Mouse (Mus musculus) kidney, embryonic 15.5 days (tissue): Measurements from ENCODE around the gene Zfand3. TPM values are rescaled to one million over a fixed set of nuclear protein-coding genes. Genes with fewer than 3 reads are reported as not detected.

Experiments used
- ATAC-seq: fragments of 200-750 bp; cut with Nextera tagmentation; replicated peaks from 2 replicates; pipeline ENCODE4 v1.8.0; 2017; ENCODE audit warnings: moderate TSS enrichment; ENCODE audit not compliant: low FRiP score
- H3K27ac ChIP-seq: fragments of 300-500 bp; sonication (generic); 2 replicates; pipeline ENCODE4 v1.5.1; 2015; ENCODE audit warnings: mild to moderate bottlenecking, inconsistent platforms
- H3K27me3 ChIP-seq: fragments of 300-500 bp; sonication (generic); 2 replicates; pipeline ENCODE4 v1.6.1; 2015; ENCODE audit warnings: inconsistent platforms
- H3K36me3 ChIP-seq: fragments of 300-500 bp; sonication (generic); 2 replicates; pipeline ENCODE4 v1.6.1; 2015; ENCODE audit warnings: inconsistent platforms
- H3K4me1 ChIP-seq: fragments of 300-500 bp; sonication (generic); 2 replicates; pipeline ENCODE4 v1.6.1; 2015; ENCODE audit warnings: inconsistent platforms
- H3K4me2 ChIP-seq: fragments of 300-500 bp; sonication (generic); 2 replicates; pipeline ENCODE4 v1.6.1; 2015; ENCODE audit warnings: moderate library complexity, mild to moderate bottlenecking, inconsistent platforms
- H3K4me3 ChIP-seq: fragments of 300-500 bp; sonication (generic); replicated peaks from 2 replicates; pipeline ENCODE4 v1.5.1; 2015; ENCODE audit warnings: mild to moderate bottlenecking, inconsistent platforms
- H3K9ac ChIP-seq: fragments of 300-500 bp; sonication (generic); 2 replicates; pipeline ENCODE4 v1.6.1; 2015; ENCODE audit warnings: mild to moderate bottlenecking, inconsistent platforms
- H3K9me3 ChIP-seq: fragments of 300-500 bp; sonication (generic); replicated peaks from 2 replicates; pipeline ENCODE4 v1.6.1; 2016; ENCODE audit warnings: inconsistent platforms
- WGBS: fragments of 180-500 bp; shearing (Covaris S2); methylation state at CpG from one replicate; pipeline ENCODE4 v1.1.7; 2015; ENCODE audit warnings: mixed read lengths; 5-methylcytosine and 5-hydroxymethylcytosine counted together
- polyA plus RNA-seq: library from polyadenylated mRNA; unstranded; fragments of >200 nt; fragmentation: Nextera tagmentation; extraction: Ambion mirVana; gene quantifications from 2 replicates; pipeline ENCODE4 v1.2.1, GENCODE M21; 2015

Zfand3 gene
- polyA plus RNA-seq, 1 experiment from 2014 or later, result 53.0 TPM

DNA sequence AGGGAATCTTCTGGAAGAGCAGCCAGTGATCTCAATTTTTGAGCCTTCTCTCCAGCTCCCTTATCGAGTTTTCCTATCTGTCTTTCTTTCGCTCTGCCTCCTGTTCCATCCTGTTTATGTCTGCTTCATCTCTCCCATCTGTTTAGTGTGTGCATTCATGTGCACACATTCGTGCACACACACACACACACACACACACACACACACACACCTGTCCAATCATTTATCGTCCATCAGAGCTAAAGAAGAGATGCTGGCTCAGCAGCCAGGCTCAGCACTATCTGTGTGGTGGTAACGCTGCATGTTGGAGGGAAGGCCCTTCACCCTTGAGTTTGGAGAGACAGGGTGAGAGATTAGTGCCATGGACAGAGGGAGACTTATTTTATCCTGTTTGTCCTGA, 21.3 kb upstream of the Zfand3 start:
- H3K4me1 ChIP-seq, result peaks cover 11% of the 10 kb centered on the region; the same call in 1 of the 2 replicates
- WGBS, result 75% methylated on average over 5 of the region's 5 CpGs
- no peak overlapping the region for H3K27ac ChIP-seq
- H3K4me2 ChIP-seq, result no peak overlapping the region
- H3K36me3 ChIP-seq, result no peaks in the 10 kb centered on the region
- ATAC-seq, result no peak
- no peaks in the 10 kb centered on the region for H3K27me3 ChIP-seq
- H3K9ac ChIP-seq, result no peak overlapping the region
- H3K4me3 ChIP-seq, result no peak overlapping the region
- H3K9me3 ChIP-seq, result no peaks in the 10 kb centered on the region

DNA sequence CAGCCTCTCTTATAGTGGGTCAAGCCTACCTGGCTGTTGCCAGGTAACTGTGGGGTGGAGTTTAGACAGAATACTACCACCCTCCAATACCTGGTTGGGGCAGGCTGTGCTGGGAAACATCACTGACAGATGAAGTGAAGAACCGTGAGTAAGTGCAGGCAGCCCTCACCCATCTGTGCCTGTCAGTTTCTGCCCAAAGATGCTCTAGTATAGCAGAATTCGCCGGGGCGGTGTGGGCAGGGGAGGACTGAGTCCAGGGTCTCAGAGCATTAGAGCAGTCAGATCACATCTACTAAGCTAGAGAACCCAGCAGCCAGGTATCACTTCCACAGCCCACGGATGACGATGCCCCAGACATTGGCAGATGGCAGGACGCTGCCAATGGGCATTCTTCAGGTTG, 19.6 kb upstream of the Zfand3 start:
- 79% methylated on average over 7 of the region's 7 CpGs for WGBS
- Histone ChIP-seq H3K4me2 (no peak overlapping the region), H3K9ac (no peak overlapping the region), H3K36me3 (no peaks in the 10 kb centered on the region), H3K9me3 (no peaks in the 10 kb centered on the region), H3K27me3 (no peaks in the 10 kb centered on the region), H3K27ac (0 out of 2 replicates have a peak overlapping the region, but pooled peaks have one; percentile 45), H3K4me3 (no peak overlapping the region), H3K4me1 (peaks cover 8% of the 10 kb centered on the region; the same call in 1 of the 2 replicates)
- ATAC-seq, result no peak

DNA sequence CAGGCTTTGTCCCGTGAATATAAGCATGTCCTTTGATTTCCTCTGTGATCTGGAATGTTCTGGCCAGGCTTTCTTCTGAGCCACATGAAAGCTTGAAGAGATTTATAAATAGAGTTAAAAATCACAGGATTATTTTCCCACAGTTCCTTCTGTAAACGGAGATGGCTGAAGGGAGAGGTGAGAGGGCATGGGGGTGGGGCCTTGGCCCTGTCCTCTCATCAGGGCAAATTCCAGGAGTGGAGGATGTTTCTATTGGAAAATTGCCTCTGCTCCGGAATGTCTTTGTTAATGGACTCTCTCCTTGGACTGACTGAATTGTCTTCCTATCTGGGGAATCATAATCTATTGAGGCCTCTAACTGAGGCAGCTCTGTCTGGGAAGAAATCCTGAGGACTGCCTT, 19.0 kb upstream of the Zfand3 start:
- WGBS, result 26% methylated on average over 3 of the region's 3 CpGs
- ATAC-seq, result no peak
- no peaks in the 10 kb centered on the region for H3K27me3 ChIP-seq
- no peak overlapping the region for H3K4me2 ChIP-seq
- no peaks in the 10 kb centered on the region for H3K9me3 ChIP-seq
- H3K36me3 ChIP-seq, result no peaks in the 10 kb centered on the region
- no peak overlapping the region for H3K9ac ChIP-seq
- peak overlapping the region; percentile 45; the same call in 1 of the 2 replicates for H3K27ac ChIP-seq
- no peak overlapping the region for H3K4me3 ChIP-seq
- H3K4me1 ChIP-seq, result peaks cover 8% of the 10 kb centered on the region; the same call in 1 of the 2 replicates

DNA sequence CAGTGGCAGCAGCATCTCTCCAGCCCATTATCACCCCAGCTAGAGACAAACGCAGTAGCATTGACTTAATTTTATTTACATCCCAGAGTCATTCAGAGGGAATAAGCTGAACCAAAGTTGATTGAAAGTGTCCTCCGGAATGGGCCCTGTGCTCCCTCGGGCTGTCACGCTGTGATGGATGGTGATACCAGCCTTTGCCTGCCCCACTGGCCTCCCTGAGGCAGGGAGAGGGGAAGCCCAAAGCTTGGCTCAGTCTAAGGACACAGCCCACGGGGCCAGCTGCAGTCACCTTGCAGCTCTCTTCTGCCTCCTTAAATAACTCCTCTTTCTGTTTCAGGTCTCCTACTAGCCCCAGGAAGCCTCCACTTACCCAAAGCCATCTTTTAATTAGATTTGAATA, 16.4 kb upstream of the Zfand3 start:
- no peaks in the 10 kb centered on the region for H3K36me3 ChIP-seq
- H3K4me2 ChIP-seq, result no peak overlapping the region
- H3K4me3 ChIP-seq, result no peak overlapping the region
- no peak overlapping the region for H3K27ac ChIP-seq
- no peaks in the 10 kb centered on the region for H3K9me3 ChIP-seq
- no peak for ATAC-seq
- H3K27me3 ChIP-seq, result no peaks in the 10 kb centered on the region
- no peak overlapping the region for H3K9ac ChIP-seq
- 14% methylated on average over 5 of the region's 5 CpGs for WGBS
- H3K4me1 ChIP-seq, result peaks cover 8% of the 10 kb centered on the region; the same call in 1 of the 2 replicates

DNA sequence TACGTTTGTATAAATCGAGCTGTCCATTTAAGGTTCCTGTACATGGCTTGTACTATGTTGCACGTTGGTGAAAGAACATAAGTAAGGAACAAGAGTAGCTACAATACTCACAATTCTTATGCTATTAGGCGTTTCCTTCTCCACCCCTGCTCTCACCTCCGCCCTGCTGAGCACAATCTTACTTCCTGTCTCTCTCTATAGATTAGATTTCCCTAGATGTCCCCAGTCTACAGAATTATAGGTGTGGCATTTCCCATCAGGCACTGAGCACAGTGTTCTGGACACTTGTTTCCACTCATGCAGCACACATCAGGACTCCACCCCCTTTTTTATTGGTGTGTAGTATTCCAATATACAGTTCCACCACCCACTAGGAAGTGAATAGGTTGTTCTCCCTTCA, 14.9 kb upstream of the Zfand3 start:
- H3K27ac ChIP-seq, result no peak overlapping the region
- WGBS, result 85% methylated on average over 5 of the region's 5 CpGs
- H3K4me3 ChIP-seq, result no peak overlapping the region
- no peak overlapping the region for H3K9ac ChIP-seq
- H3K4me2 ChIP-seq, result no peak overlapping the region
- peaks cover 8% of the 10 kb centered on the region; the same call in 1 of the 2 replicates for H3K4me1 ChIP-seq
- no peaks in the 10 kb centered on the region for H3K36me3 ChIP-seq
- no peaks in the 10 kb centered on the region for H3K9me3 ChIP-seq
- H3K27me3 ChIP-seq, result no peaks in the 10 kb centered on the region
- no peak for ATAC-seq

DNA sequence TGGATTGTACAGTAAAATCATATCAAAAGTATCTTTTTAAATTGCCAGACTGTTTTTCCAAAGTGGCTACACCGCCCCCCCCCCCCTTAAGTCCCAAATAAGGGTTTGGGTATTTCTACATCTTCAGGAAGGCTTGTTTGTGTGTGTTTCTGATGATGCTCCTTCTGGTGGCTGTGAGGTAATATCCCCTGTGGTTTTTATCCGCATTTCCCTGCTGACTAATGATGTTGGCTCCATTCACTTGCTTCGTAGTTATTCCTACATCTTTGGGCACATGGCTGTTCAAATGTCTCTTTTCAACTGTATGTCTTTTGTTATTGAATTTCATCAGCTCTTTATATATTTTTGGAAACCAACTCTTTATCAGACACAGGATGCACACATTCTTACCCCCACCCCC, 14.4 kb upstream of the Zfand3 start:
- no peak for ATAC-seq
- Histone ChIP-seq H3K27ac (no peak overlapping the region), H3K9me3 (no peaks in the 10 kb centered on the region), H3K9ac (no peak overlapping the region), H3K36me3 (no peaks in the 10 kb centered on the region), H3K4me2 (no peak overlapping the region), H3K4me1 (peaks cover 8% of the 10 kb centered on the region; the same call in 1 of the 2 replicates), H3K4me3 (no peak overlapping the region), H3K27me3 (no peaks in the 10 kb centered on the region)
- WGBS, result 91% methylated on average over 3 of the region's 3 CpGs

DNA sequence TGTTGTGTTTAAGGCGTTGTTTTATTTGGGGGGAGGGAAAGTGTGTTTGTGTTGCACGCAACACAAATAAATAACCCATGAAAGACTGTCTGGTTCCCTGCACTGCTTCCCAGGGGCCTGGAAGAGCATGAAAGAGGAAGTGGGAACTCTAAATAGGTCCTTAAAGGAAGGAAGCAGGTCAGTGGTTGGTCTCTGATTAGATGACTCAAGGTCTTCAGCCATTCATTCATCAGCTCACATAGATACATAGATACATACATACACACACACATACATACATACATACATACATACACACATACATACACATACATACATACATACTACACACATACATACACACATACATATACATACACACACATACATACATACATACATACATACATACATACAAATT, 13.7 kb upstream of the Zfand3 start:
- no peak for ATAC-seq
- 80% methylated on average over 2 of the region's 2 CpGs for WGBS
- Histone ChIP-seq H3K4me2 (no peak overlapping the region), H3K4me3 (no peak overlapping the region), H3K9ac (no peak overlapping the region), H3K27me3 (no peaks in the 10 kb centered on the region), H3K36me3 (no peaks in the 10 kb centered on the region), H3K4me1 (0 out of 2 replicates have a peak, but pooled peaks cover 2% of the 10 kb centered on the region), H3K27ac (no peak overlapping the region), H3K9me3 (no peaks in the 10 kb centered on the region)

DNA sequence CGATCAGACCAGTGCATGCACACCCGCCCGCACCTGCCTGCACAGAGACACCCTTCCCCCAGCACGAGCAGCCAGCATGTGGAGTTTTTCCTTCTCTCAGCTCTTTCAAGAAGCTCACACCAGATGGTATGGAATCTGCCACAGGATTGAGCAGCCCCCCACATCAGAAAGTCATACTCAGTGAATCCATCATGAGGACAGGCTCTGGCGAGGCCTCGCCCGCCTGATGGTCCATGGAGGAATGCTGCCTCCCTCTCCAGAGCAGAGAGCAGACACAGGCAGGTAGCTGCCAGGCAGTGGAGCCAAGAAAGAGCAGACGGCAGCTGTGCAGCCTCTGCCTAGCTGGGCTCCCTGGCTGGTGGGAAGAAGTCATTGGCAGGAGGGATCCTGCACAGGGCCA, 11.0 kb upstream of the Zfand3 start:
- WGBS, result 70% methylated on average over 8 of the region's 8 CpGs
- ATAC-seq, result no peak
- Histone ChIP-seq H3K4me2 (no peak overlapping the region), H3K4me3 (no peak overlapping the region), H3K36me3 (no peaks in the 10 kb centered on the region), H3K9me3 (no peaks in the 10 kb centered on the region), H3K9ac (no peak overlapping the region), H3K27me3 (no peaks in the 10 kb centered on the region), H3K4me1 (no peaks in the 10 kb centered on the region), H3K27ac (no peak overlapping the region)

DNA sequence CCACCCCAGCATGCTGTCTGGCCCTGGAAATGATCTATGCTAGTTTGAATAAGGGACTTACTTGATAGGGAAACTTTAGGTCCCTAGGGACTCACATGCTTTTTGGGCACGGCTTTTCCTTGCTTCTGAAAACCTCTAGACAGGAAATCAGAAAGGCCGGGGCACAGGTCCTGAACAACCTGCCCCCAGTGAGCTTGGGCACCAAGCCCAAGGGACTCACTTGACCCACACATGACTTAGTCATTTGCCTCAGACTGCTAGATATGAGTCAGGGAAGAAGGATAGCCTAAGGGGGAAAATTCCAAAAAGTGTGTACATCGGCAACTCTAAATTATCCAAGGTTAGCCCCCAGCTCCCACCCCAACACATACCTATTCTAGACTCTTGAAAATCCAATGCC, 10.5 kb upstream of the Zfand3 start:
- H3K4me3 ChIP-seq, result no peak overlapping the region
- H3K9ac ChIP-seq, result no peak overlapping the region
- no peak overlapping the region for H3K4me2 ChIP-seq
- no peaks in the 10 kb centered on the region for H3K9me3 ChIP-seq
- H3K4me1 ChIP-seq, result no peaks in the 10 kb centered on the region
- no peak for ATAC-seq
- H3K27ac ChIP-seq, result no peak overlapping the region
- H3K36me3 ChIP-seq, result no peaks in the 10 kb centered on the region
- 77% methylated on average over 3 of the region's 3 CpGs for WGBS
- no peaks in the 10 kb centered on the region for H3K27me3 ChIP-seq

DNA sequence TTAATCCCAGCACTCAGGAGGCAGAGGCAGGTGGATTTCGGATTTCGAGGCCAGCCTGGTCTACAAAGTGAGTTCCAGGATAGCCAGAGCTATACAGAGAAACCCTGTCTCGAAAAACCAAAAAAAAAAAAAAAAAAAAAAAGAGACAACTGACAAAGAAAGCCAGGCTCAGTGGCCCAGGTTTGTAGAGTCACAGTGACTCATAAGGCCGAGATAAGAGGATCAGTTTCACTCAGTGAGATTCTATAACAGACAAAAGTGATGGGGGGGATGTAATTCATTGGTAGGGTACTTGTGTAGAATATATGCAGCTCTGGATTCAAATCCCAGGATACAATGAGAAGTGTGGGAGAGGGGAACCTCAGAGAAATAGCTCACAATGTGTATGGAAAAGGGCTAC, 10.1 kb upstream of the Zfand3 start:
- Histone ChIP-seq H3K4me3 (no peak overlapping the region), H3K4me2 (no peak overlapping the region), H3K36me3 (no peaks in the 10 kb centered on the region), H3K27me3 (no peaks in the 10 kb centered on the region), H3K4me1 (no peaks in the 10 kb centered on the region), H3K9me3 (no peaks in the 10 kb centered on the region), H3K27ac (no peak overlapping the region), H3K9ac (no peak overlapping the region)
- 86% methylated on average over 4 of the region's 4 CpGs for WGBS
- no peak for ATAC-seq

DNA sequence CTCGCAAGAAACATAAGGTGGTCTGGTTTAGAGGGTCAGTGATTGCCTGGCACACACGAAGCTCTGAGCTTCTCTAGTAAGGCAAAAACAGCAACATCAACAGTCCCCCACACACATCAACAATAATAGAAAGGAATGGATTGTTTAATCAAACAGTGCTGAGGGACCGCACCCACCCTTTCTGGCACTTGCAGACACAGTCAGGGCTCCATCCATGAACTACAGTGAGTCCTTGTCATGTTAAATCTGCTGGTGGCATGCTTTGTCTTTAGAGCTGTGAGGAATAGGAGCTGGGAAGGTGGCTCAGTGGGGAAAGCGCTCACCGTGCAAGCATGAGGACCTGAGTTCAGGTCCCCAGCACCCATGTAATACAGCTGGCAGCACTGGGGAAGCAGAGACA, 8.5 kb upstream of the Zfand3 start:
- no peak overlapping the region for H3K4me2 ChIP-seq
- no peak overlapping the region for H3K9ac ChIP-seq
- no peaks in the 10 kb centered on the region for H3K9me3 ChIP-seq
- no peak overlapping the region for H3K27ac ChIP-seq
- no peak overlapping the region for H3K4me3 ChIP-seq
- WGBS, result 91% methylated on average over 5 of the region's 5 CpGs
- no peak for ATAC-seq
- no peaks in the 10 kb centered on the region for H3K27me3 ChIP-seq
- H3K4me1 ChIP-seq, result no peaks in the 10 kb centered on the region
- H3K36me3 ChIP-seq, result no peaks in the 10 kb centered on the region

DNA sequence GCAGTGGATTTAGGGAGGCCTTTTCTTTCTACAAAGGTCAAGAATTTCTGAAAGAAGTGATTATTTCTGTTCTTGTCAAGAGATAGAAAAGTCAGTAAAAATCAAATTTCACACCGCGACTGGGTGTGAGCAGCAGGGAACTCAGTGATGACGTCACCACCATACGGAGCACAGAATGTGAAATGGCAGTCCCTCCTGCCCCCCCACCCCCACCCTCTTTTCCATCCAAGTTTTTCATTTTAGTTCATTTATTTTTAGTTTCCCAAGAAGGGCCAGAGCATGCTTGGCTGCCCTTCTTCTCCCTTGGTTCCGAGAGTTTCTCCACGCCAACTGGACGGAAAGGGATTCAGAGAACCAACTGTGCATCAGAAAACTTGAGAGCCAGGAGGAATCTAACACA, 6.8 kb upstream of the Zfand3 start:
- WGBS, result 86% methylated on average over 7 of the region's 7 CpGs
- ATAC-seq, result no peak
- H3K27ac ChIP-seq, result no peak overlapping the region
- no peaks in the 10 kb centered on the region for H3K27me3 ChIP-seq
- H3K4me1 ChIP-seq, result no peaks in the 10 kb centered on the region
- H3K4me2 ChIP-seq, result no peak overlapping the region
- H3K36me3 ChIP-seq, result no peaks in the 10 kb centered on the region
- no peaks in the 10 kb centered on the region for H3K9me3 ChIP-seq
- no peak overlapping the region for H3K4me3 ChIP-seq
- no peak overlapping the region for H3K9ac ChIP-seq

DNA sequence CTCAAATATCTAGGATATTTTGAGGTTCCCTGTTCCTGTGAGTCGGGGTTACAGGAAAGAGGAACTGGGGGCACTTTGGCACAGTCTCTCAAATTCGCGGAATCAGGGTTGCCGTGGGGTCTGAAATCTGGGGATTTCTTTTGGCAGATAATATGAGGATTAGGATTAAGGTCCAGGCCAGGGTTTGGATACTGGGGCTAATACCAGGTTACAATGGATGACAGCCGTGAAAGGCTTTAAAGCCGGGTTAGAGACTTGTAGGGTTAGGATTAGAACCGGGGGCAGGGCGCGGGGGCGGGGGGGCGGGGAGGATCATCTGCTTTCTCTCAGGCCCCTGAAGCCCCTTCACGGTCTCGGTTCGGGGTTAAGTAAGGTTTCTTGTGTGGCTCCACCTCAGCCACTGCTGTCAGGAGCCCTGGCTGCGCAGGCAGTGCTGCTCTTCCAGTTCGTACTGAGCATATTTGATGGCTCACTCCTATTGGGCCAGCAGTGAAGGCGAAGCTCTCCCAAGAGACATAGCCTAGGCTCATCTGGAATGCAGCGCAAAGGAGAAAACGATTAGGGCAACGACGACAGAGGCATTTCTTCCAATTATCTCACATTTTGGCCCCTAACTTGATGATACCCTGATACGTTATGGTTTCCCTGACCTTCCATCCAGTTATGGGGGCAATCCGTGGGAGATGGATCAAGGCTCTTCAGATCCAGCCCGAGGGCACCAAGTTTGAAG, 5.8 kb upstream of the Zfand3 start:
- no peaks in the 10 kb centered on the region for H3K36me3 ChIP-seq
- 81% methylated on average over 24 of the region's 24 CpGs for WGBS
- no peak overlapping the region for H3K4me2 ChIP-seq
- H3K27me3 ChIP-seq, result no peaks in the 10 kb centered on the region
- H3K9me3 ChIP-seq, result no peaks in the 10 kb centered on the region
- peaks cover 6% of the 10 kb centered on the region; the same call in 1 of the 2 replicates for H3K4me1 ChIP-seq
- H3K27ac ChIP-seq, result no peak overlapping the region
- no peak overlapping the region for H3K9ac ChIP-seq
- ATAC-seq, result no peak
- H3K4me3 ChIP-seq, result no peak overlapping the region
